Mouse (Mus musculus) liver, postnatal 0 days (tissue): ENCODE results near the gene Mettl24.

ENCODE experiments used
- CTCF ChIP-seq: sonication (generic); IDR thresholded peaks from 2 replicates; pipeline ENCODE4 v1.5.1; 2016; ENCODE audit warnings: antibody characterized with exemption, low read depth
- EP300 ChIP-seq: IDR thresholded peaks from 2 replicates; pipeline ENCODE4 v1.6.1; 2016; ENCODE audit warnings: antibody characterized with exemption, low read depth, mild to moderate bottlenecking

DNA sequence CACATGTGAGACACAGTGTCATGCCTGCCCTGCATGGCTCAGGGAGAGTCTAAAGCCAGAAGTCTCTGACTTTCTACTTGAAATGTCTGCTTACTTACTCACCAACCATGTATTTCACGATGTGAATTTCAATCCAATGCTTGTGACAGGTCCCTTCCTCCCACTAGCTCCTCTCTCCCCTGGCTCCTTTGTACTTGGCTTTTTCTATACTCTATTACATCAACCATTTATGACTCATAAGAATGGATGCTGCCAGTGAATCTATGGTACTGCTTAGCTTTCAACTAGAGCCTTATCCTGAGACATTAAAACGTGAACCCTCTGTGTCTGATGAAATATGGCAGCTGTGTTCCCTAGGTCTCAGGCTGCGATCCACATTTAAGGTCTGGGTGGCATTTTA, 147.2 kb downstream of the Mettl24 start:
- TF ChIP-seq CTCF (no peak), EP300 (no peak)
